8 mouse cellular contexts compared by ENCODE assay signal in the genomic region with DNA sequence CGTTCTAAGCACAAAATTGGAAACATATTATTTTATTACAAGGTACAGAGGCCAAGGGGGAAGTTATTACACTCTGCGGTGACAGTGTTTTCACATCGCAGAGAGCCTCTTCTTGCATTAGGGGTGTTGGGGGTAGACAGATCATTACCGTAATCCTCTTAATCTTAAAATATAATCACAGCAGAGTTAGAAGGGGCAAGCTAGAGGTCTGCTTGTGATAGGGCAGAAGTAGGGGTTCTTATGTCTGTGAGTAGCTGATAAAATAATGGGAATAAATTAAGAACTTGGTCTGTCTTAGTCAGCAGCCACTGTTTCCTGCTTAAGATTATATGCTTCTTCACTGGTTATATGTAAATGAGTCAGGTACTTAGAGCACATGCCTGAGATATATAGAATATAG. TPM values are rescaled to one million over a fixed set of nuclear protein-coding genes. Genes with fewer than 3 reads are reported as not detected.
DNase-seq lines count a peak whose midpoint lies in the region; ATAC-seq lines count a peak whose summit lies in the region.

No protein-coding gene starts in this region.

- peak overlapping the region; percentile 67 for H3K4me2 ChIP-seq in heart, embryonic 13.5 days
- peak overlapping the region; percentile 46 for H3K4me2 ChIP-seq in limb, embryonic 15.5 days
- peak overlapping the region; percentile 28 for H3K4me2 ChIP-seq in stomach, embryonic 16.5 days (ENCODE audit: low read depth, low read length)

- H3K9me3 ChIP-seq in heart, embryonic 13.5 days = no peaks in the 10 kb centered on the region
- no peaks in the 10 kb centered on the region for H3K9me3 ChIP-seq in limb, embryonic 15.5 days
- H3K9me3 ChIP-seq in stomach, embryonic 16.5 days (replicated peaks; ENCODE audit: control insufficient read depth, low read length) = no peaks in the 10 kb centered on the region; the same call in 1 of the 2 replicates

- H3K4me3 ChIP-seq in heart, embryonic 13.5 days = peak overlapping the region; percentile 36
- H3K4me3 ChIP-seq in limb, embryonic 15.5 days = peak overlapping the region; percentile 18; the same call in 1 of the 2 replicates
- H3K4me3 ChIP-seq in stomach, embryonic 16.5 days (replicated peaks; ENCODE audit: low read length) = no peak overlapping the region

- 0 out of 2 replicates have a peak, but pooled peaks cover 4% of the 10 kb centered on the region for H3K36me3 ChIP-seq in heart, embryonic 13.5 days
- H3K36me3 ChIP-seq in limb, embryonic 15.5 days = no peaks in the 10 kb centered on the region
- no peaks in the 10 kb centered on the region for H3K36me3 ChIP-seq in stomach, embryonic 16.5 days (ENCODE audit: control insufficient read depth, insufficient read depth, low read length)

- H3K4me1 ChIP-seq in heart, embryonic 13.5 days = peaks cover 45% of the 10 kb centered on the region
- H3K4me1 ChIP-seq in limb, embryonic 15.5 days = peaks cover 24% of the 10 kb centered on the region
- peaks cover 26% of the 10 kb centered on the region for H3K4me1 ChIP-seq in stomach, embryonic 16.5 days (ENCODE audit: control insufficient read depth, insufficient read depth, low read length)

- WGBS in heart, embryonic 13.5 days = 57% methylated on average over 4 of the region's 4 CpGs
- WGBS in limb, embryonic 15.5 days = 32% methylated on average over 4 of the region's 4 CpGs
- 56% methylated on average over 4 of the region's 4 CpGs for WGBS in stomach, embryonic 16.5 days

- H3K27me3 ChIP-seq in heart, embryonic 13.5 days (replicated peaks) = no peaks in the 10 kb centered on the region
- H3K27me3 ChIP-seq in limb, embryonic 15.5 days = no peaks in the 10 kb centered on the region
- no peaks in the 10 kb centered on the region for H3K27me3 ChIP-seq in stomach, embryonic 16.5 days (ENCODE audit: control insufficient read depth, insufficient read depth, low read length)

- no peak for ATAC-seq in heart, embryonic 13.5 days (ENCODE audit: extremely low read depth, insufficient number of reproducible peaks, low FRiP score, low TSS enrichment)
- ATAC-seq in limb, embryonic 15.5 days (ENCODE audit: insufficient number of reproducible peaks, low FRiP score, low TSS enrichment, low read depth) = no peak
- no peak for ATAC-seq in stomach, embryonic 16.5 days (ENCODE audit: insufficient read depth, low FRiP score)
- no peak for ATAC-seq in erythroid progenitor cell, adult 5-6 weeks (replicated peaks; ENCODE audit: low FRiP score, poor library complexity, severe bottlenecking)

- no peak overlapping the region for H3K27ac ChIP-seq in heart, embryonic 13.5 days (replicated peaks)
- no peak overlapping the region for H3K27ac ChIP-seq in limb, embryonic 15.5 days
- no peak overlapping the region for H3K27ac ChIP-seq in stomach, embryonic 16.5 days (ENCODE audit: low read length)

- no peak for DNase-seq in heart, postnatal 14 days
- DNase-seq in retina, adult 2 months (ENCODE audit: low read depth, low spot score) = peak; percentile 59
- no peak for DNase-seq in retina, embryonic 14.5 days (ENCODE audit: low spot score)
- no peak for DNase-seq in thymus, postnatal 25 days

- intact Hi-C loops in heart, postnatal 14 days (cut with DNase I) = no loop called here

- H3K9ac ChIP-seq in heart, embryonic 13.5 days = peak overlapping the region; percentile 60
- H3K9ac ChIP-seq in limb, embryonic 15.5 days = no peak overlapping the region
- peak overlapping the region; percentile 48; the same call in 1 of the 2 replicates for H3K9ac ChIP-seq in stomach, embryonic 16.5 days (ENCODE audit: low read length)

RNA-seq across cellular contexts. Expression of a gene that starts 30.6 kb away (rescaled TPM):
- 4.6 and 5.5 TPM in 2 replicates for polyA plus RNA-seq in heart, embryonic 13.5 days (2015; fragmentation: Nextera tagmentation; extraction: Ambion mirVana)
- 1 to 10 TPM; 8.5 to 9.1 TPM for total RNA-seq in heart, postnatal 14 days (2021)
- polyA plus RNA-seq in limb, embryonic 15.5 days (2015; fragmentation: Nextera tagmentation; extraction: Ambion mirVana) = 8.7 TPM in 2 replicates
- polyA plus RNA-seq in stomach, embryonic 16.5 days (2015; fragmentation: Nextera tagmentation; extraction: Ambion mirVana) = 9.4 and 10.4 TPM in 2 replicates
- total RNA-seq in erythroid progenitor cell, adult 5-6 weeks (2015; ENCODE audit: low replicate concordance) = 18.0 and 30.3 TPM in 2 replicates
- 26.6 and 47.0 TPM in 2 replicates for total RNA-seq in erythroid progenitor cell, adult 5-6 weeks (2017; ENCODE audit: low replicate concordance)
